Comparison of ENCODE assay signal across 26 mouse cellular contexts in the genomic region with DNA sequence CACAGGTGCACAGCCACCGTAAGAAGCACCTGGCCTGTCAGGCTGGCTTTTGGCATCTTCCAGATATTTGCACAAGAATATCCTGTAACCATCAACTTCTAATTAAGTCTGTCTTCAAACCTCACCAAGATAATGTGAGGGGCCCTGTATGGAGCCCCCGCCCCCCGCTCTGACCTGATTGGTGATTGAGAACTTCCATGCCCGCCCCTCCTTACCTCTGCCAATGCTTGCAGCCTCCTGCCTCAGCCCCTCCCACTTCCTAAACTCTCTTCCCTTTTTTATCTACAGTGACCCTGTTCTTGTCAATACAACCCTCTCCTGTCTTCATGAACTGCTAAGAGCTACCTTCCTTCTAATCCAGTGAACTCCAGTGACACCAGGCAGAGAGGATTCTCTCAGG. TPM values are rescaled to one million over a fixed set of nuclear protein-coding genes. Genes with fewer than 3 reads are reported as not detected.
DNase-seq lines count a peak whose midpoint lies in the region; ATAC-seq lines count a peak whose summit lies in the region.
"Had no signal": no experiment of that assay in that cellular context is flagged by ENCODE, and none has a peak within 500 bp of the region (broad histone marks: within the 10 kb centered on the region; RNA-seq: fewer than 3 reads in every experiment).

No protein-coding gene starts in this region.

- H3K9me3 ChIP-seq in hindbrain, embryonic 13.5 days, result no peaks in the 10 kb centered on the region
- peaks cover 2% of the 10 kb centered on the region; the same call in 1 of the 2 replicates for H3K9me3 ChIP-seq in hindbrain, embryonic 10.5 days
- no peaks in the 10 kb centered on the region for H3K9me3 ChIP-seq in neural tube, embryonic 13.5 days
- H3K9me3 ChIP-seq in neural tube, embryonic 15.5 days (replicated peaks), result no peaks in the 10 kb centered on the region
- H3K9me3 ChIP-seq: embryonic facial prominence, embryonic 15.5 days; hindbrain, embryonic 15.5 days; liver, embryonic 13.5 days; midbrain, embryonic 12.5 days; stomach, embryonic 15.5 days had no signal

- H3K9ac ChIP-seq in hindbrain, embryonic 13.5 days, result no peak overlapping the region
- no peak overlapping the region for H3K9ac ChIP-seq in neural tube, embryonic 13.5 days
- no peak overlapping the region for H3K9ac ChIP-seq in neural tube, embryonic 15.5 days (replicated peaks)
- H3K9ac ChIP-seq: embryonic facial prominence, embryonic 15.5 days; hindbrain, embryonic 15.5 days; liver, embryonic 13.5 days; midbrain, embryonic 12.5 days; stomach, embryonic 15.5 days had no signal

- H3K4me3 ChIP-seq in hindbrain, embryonic 13.5 days, result no peak overlapping the region
- no peak overlapping the region for H3K4me3 ChIP-seq in hindbrain, embryonic 10.5 days
- H3K4me3 ChIP-seq in neural tube, embryonic 13.5 days, result no peak overlapping the region
- no peak overlapping the region for H3K4me3 ChIP-seq in neural tube, embryonic 15.5 days (replicated peaks)
- H3K4me3 ChIP-seq: embryonic facial prominence, embryonic 15.5 days; hindbrain, embryonic 15.5 days; liver, embryonic 13.5 days; midbrain, embryonic 12.5 days; stomach, embryonic 15.5 days had no signal

- ATAC-seq in hindbrain, embryonic 13.5 days (ENCODE audit: low FRiP score), result no peak
- no peak for ATAC-seq in neural tube, embryonic 13.5 days (ENCODE audit: low read depth)
- ATAC-seq in neural tube, embryonic 15.5 days (ENCODE audit: low FRiP score), result no peak

- 86% methylated on average over 4 of the region's 4 CpGs for WGBS in hindbrain, embryonic 13.5 days
- WGBS in hindbrain, embryonic 10.5 days, result 81% methylated on average over 4 of the region's 4 CpGs
- 66% methylated on average over 4 of the region's 4 CpGs for WGBS in neural tube, embryonic 13.5 days
- WGBS in neural tube, embryonic 15.5 days, result 83% methylated on average over 4 of the region's 4 CpGs

- no peak for DNase-seq in hindbrain, embryonic 10.5 days (ENCODE audit: low spot score)
- DNase-seq in ZHBTc4 (ENCODE audit: low read depth, low spot score), result peak; percentile 78
- DNase-seq in layer of hippocampus, adult 18-20 months (ENCODE audit: low spot score in 2 of 2), result no peak
- no peak for DNase-seq in thymus, adult 18-20 months
- DNase-seq: adrenal gland, adult 2 months; cerebellum, adult 11 months; cerebellum, adult 9-11 months; gastrocnemius, postnatal 14 days; heart, adult 11 months; kidney, adult 11 months; liver, embryonic 13.5 days; lung, adult 2 months; lung, postnatal 14 days; thymus, postnatal 36 days had no signal

- H3K4me2 ChIP-seq in hindbrain, embryonic 13.5 days, result no peak overlapping the region
- H3K4me2 ChIP-seq in neural tube, embryonic 13.5 days, result no peak overlapping the region
- H3K4me2 ChIP-seq in neural tube, embryonic 15.5 days, result no peak overlapping the region
- H3K4me2 ChIP-seq: liver, embryonic 13.5 days; midbrain, embryonic 12.5 days; stomach, embryonic 15.5 days had no signal

- peaks cover 46% of the 10 kb centered on the region for H3K4me1 ChIP-seq in hindbrain, embryonic 13.5 days (replicated peaks)
- peaks cover 29% of the 10 kb centered on the region for H3K4me1 ChIP-seq in hindbrain, embryonic 10.5 days (replicated peaks)
- peaks cover 55% of the 10 kb centered on the region for H3K4me1 ChIP-seq in neural tube, embryonic 13.5 days (replicated peaks)
- H3K4me1 ChIP-seq in neural tube, embryonic 15.5 days, result peaks cover 40% of the 10 kb centered on the region
- H3K4me1 ChIP-seq: liver, embryonic 13.5 days; stomach, embryonic 15.5 days had no signal

- H3K27ac ChIP-seq in hindbrain, embryonic 13.5 days, result peak overlapping the region; percentile 74; the same call in 1 of the 2 replicates
- no peak overlapping the region for H3K27ac ChIP-seq in hindbrain, embryonic 10.5 days
- peak overlapping the region; percentile 92 for H3K27ac ChIP-seq in neural tube, embryonic 13.5 days (replicated peaks)
- no peak overlapping the region; the same call in 1 of the 2 replicates for H3K27ac ChIP-seq in neural tube, embryonic 15.5 days (replicated peaks)
- H3K27ac ChIP-seq: embryonic facial prominence, embryonic 15.5 days; kidney, postnatal 0 days; liver, embryonic 13.5 days; stomach, embryonic 15.5 days had no signal

- no peaks in the 10 kb centered on the region for H3K36me3 ChIP-seq in hindbrain, embryonic 13.5 days
- H3K36me3 ChIP-seq in hindbrain, embryonic 10.5 days, result no peaks in the 10 kb centered on the region
- no peaks in the 10 kb centered on the region for H3K36me3 ChIP-seq in neural tube, embryonic 13.5 days
- no peaks in the 10 kb centered on the region for H3K36me3 ChIP-seq in neural tube, embryonic 15.5 days
- H3K36me3 ChIP-seq: embryonic facial prominence, embryonic 15.5 days; hindbrain, embryonic 15.5 days; liver, embryonic 13.5 days; midbrain, embryonic 12.5 days; stomach, embryonic 15.5 days had no signal

- no peaks in the 10 kb centered on the region for H3K27me3 ChIP-seq in hindbrain, embryonic 13.5 days
- peaks cover 7% of the 10 kb centered on the region for H3K27me3 ChIP-seq in hindbrain, embryonic 10.5 days (ENCODE audit: insufficient read depth, poor library complexity, severe bottlenecking)
- no peaks in the 10 kb centered on the region for H3K27me3 ChIP-seq in neural tube, embryonic 13.5 days
- no peaks in the 10 kb centered on the region for H3K27me3 ChIP-seq in neural tube, embryonic 15.5 days (replicated peaks)
- H3K27me3 ChIP-seq: embryonic facial prominence, embryonic 15.5 days; hindbrain, embryonic 15.5 days; liver, embryonic 13.5 days; midbrain, embryonic 12.5 days; stomach, embryonic 15.5 days had no signal

RNA-seq across cellular contexts. Expression of gene Chst8, which starts 37.6 kb away (rescaled TPM):
- 18.0 and 18.3 TPM in 2 replicates for polyA plus RNA-seq in hindbrain, embryonic 13.5 days (2015; fragmentation: Nextera tagmentation; extraction: Ambion mirVana)
- 12.2 and 17.5 TPM in 2 replicates for polyA plus RNA-seq in hindbrain, embryonic 10.5 days (2016; fragmentation: Nextera tagmentation; extraction: Ambion mirVana)
- polyA plus RNA-seq in neural tube, embryonic 13.5 days (2015; fragmentation: Nextera tagmentation; extraction: Ambion mirVana), result 32.3 and 42.1 TPM in 2 replicates
- polyA plus RNA-seq in neural tube, embryonic 15.5 days (2015; fragmentation: Nextera tagmentation; extraction: Ambion mirVana), result 13.2 and 13.3 TPM in 2 replicates
- 10 to 100 TPM; 27.6 to 44.7 TPM for total RNA-seq in layer of hippocampus, adult 18-20 months (2021)
- total RNA-seq: common myeloid progenitor, adult 5-6 weeks; megakaryocyte progenitor cell, adult 5-6 weeks; monocyte, adult 5-6 weeks; neutrophil, adult 5-6 weeks had no signal

Comparison
In these comparisons a context has a peak if more than half of its experiments do, and no peak if none do; other contexts are left out.
1. H3K27ac ChIP-seq: peak in hindbrain, embryonic 13.5 days (single experiment) and neural tube, embryonic 13.5 days (single experiment); none in hindbrain, embryonic 10.5 days (single experiment) and neural tube, embryonic 15.5 days (single experiment).